Mouse (Mus musculus) cerebellum, adult 11 months (tissue): ENCODE measurements at regions not wholly inside any gene's neighbourhood (a gene's known extent, or its start where the extent isn't known, plus 50 kb on each side); places are given as distances from the start of the nearest gene placed in this dataset.

ENCODE experiments used
- DNase-seq: peaks from one replicate; pipeline ENCODE4 v3.0.0; 2022

- peak; percentile 1 for DNase-seq
Measured at GRCm38 (mm10) chrX:107477066-107477465, 73.9 kb upstream of the Itm2a start.

GRCm38 (mm10) chrX:107469242-107469641 lies 66.1 kb upstream of the Itm2a start:
- DNase-seq: no peak
